Mouse (Mus musculus) intestine, embryonic 16.5 days (tissue): ENCODE data around the gene Hmx1. TPM values are rescaled to one million over a fixed set of nuclear protein-coding genes. Genes with fewer than 3 reads are reported as not detected.

Experiments
- ATAC-seq: fragments of 200-750 bp; cut with Nextera tagmentation; 2 replicates; pipeline ENCODE4 v1.8.0; 2017; ENCODE audit warnings: moderate TSS enrichment, moderate library complexity
- H3K27ac ChIP-seq: fragments of 300-500 bp; sonication (generic); 2 replicates; pipeline ENCODE4 v1.5.1; 2014; ENCODE audit warnings: mild to moderate bottlenecking, low read length
- H3K27me3 ChIP-seq: fragments of 300-500 bp; sonication (generic); replicated peaks from 2 replicates; pipeline ENCODE4 v1.6.1; 2014; ENCODE audit warnings: low read length, control low read depth, mixed read lengths; ENCODE audit not compliant: control insufficient read depth, insufficient read depth
- H3K36me3 ChIP-seq: fragments of 300-500 bp; sonication (generic); 2 replicates; pipeline ENCODE4 v1.6.1; 2014; ENCODE audit warnings: low read length, control low read depth; ENCODE audit not compliant: control insufficient read depth, insufficient read depth
- H3K4me1 ChIP-seq: fragments of 300-500 bp; sonication (generic); 2 replicates; pipeline ENCODE4 v1.6.1; 2014; ENCODE audit warnings: low read length, control low read depth, mixed read lengths; ENCODE audit not compliant: control insufficient read depth, insufficient read depth
- H3K4me2 ChIP-seq: fragments of 300-500 bp; sonication (generic); 2 replicates; pipeline ENCODE4 v1.6.1; 2014; ENCODE audit warnings: low read depth, low read length, control low read depth
- H3K4me3 ChIP-seq: fragments of 300-500 bp; sonication (generic); 2 replicates; pipeline ENCODE4 v1.5.1; 2014; ENCODE audit warnings: mild to moderate bottlenecking, low read length
- H3K9ac ChIP-seq: fragments of 300-500 bp; sonication (generic); 2 replicates; pipeline ENCODE4 v1.6.1; 2014; ENCODE audit warnings: low read depth, low read length
- H3K9me3 ChIP-seq: fragments of 300-500 bp; sonication (generic); 2 replicates; pipeline ENCODE4 v1.6.1; 2016; ENCODE audit warnings: low read length, control low read depth; ENCODE audit not compliant: control insufficient read depth
- WGBS: fragments of 180-500 bp; shearing (Covaris S2); extraction: QIAGEN DNeasy Blood & Tissue Kit; methylation state at CpG from one replicate; pipeline ENCODE4 v1.1.7; 2014; 5-methylcytosine and 5-hydroxymethylcytosine counted together
- polyA plus RNA-seq: library from polyadenylated mRNA; unstranded; fragments of >200 nt; fragmentation: Nextera tagmentation; extraction: Ambion mirVana; gene quantifications from 2 replicates; pipeline ENCODE4 v1.2.1, GENCODE M21; 2015

Gene Hmx1
- polyA plus RNA-seq, 1 experiment from 2014 or later, result not detected

DNA sequence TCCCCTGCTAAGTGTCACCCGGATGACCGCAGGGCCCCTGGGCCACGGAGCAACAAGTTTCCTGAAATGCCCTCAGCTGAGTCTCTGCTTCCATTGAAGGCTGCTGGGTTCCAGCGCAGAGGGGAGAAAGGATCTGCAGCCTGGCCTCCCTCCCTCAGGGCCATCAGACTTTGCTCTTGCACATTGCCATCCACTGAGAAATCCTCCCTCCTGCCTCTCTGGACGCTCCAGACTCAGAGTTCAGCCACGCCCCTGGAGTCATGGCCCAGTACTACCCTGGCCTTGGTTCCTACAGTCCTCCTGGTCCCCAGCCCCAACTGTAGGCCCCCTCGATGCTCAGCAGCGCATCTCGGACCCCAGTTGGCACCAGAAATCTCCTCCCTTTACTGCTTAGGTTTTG lies 52.5 kb downstream of the Hmx1 start:
- no peak overlapping the region for H3K27ac ChIP-seq
- H3K4me3 ChIP-seq, result no peak overlapping the region
- H3K9me3 ChIP-seq, result no peaks in the 10 kb centered on the region; the same call in 1 of the 2 replicates
- H3K4me2 ChIP-seq, result no peak overlapping the region
- H3K27me3 ChIP-seq, result no peaks in the 10 kb centered on the region
- no peak for ATAC-seq
- H3K36me3 ChIP-seq, result no peaks in the 10 kb centered on the region
- no peak overlapping the region for H3K9ac ChIP-seq
- WGBS, result 67% methylated on average over 9 of the region's 9 CpGs
- no peaks in the 10 kb centered on the region for H3K4me1 ChIP-seq

DNA sequence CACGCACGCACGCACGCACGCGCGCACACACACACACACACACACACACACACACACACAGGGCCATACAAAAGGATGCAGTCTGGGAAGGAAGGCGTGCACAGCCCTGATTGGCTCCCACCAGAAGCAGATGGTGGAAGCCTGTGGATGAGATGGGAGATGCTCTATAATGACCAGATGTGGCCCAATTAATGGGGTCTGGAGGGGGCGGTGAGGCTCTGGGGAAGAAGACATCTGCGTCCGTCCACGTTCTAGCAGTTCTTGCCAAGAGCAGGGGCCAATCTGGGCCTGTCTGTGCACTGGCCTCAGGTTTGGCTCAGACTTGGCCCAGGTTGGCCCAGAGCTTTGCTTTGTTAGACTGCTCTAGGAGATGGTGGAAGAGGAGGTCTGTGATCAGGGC lies 55.8 kb downstream of the Hmx1 start:
- H3K27me3 ChIP-seq, result no peaks in the 10 kb centered on the region
- H3K27ac ChIP-seq, result no peak overlapping the region

DNA sequence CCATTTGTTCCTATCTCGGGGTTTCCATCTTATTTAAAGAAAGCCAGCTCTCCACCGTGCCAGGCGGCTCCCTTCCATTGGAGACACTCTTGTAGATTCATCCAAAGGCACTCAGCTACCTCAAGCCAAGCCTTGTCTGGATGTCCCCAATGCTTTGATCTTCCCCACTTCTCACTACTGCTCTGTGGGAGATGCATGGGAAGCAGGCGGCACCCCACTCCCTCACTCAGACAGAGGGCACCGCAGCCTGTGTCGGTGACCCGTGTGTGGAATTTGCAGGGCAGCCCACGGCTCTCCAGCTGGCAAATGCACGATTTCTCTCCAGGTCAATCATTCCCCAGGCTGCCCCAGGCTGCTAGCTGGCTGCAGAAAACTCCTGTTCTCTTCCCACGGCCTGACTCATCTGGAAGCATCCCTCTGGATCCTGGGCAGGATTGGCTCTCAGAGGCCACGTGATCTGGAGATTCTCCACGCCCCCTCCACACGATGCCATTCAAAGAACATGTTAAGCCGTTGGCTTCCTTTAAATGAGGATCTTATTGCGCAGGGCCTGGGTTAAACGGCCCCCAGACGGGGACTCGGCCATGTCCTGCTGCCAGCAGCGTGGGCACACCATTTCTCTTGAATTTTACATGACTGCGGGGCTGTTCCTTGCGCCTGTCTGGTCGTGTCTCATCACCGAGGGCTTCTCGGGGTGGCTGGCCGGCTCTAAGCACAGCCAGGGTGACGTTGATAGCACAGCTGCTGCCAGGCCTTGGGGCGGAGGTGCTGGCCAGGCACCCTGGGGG lies 58.9 kb downstream of the Hmx1 start:
- Histone ChIP-seq H3K36me3 (no peaks in the 10 kb centered on the region), H3K4me1 (no peaks in the 10 kb centered on the region), H3K9ac (peak overlapping the region; percentile 11; the same call in 1 of the 2 replicates), H3K27ac (no peak overlapping the region), H3K27me3 (no peaks in the 10 kb centered on the region), H3K9me3 (no peaks in the 10 kb centered on the region), H3K4me2 (peak overlapping the region; percentile 14; the same call in 1 of the 2 replicates), H3K4me3 (peak overlapping the region; percentile 11; the same call in 1 of the 2 replicates)
- WGBS, result 22% methylated on average over 27 of the region's 27 CpGs
- ATAC-seq, result peak; percentile 59; the same call in 1 of the 2 replicates

More for the DNA sequence above, 55.8 kb downstream of the Hmx1 start:
- Histone ChIP-seq H3K4me1 (no peaks in the 10 kb centered on the region), H3K9ac (no peak overlapping the region), H3K4me2 (no peak overlapping the region), H3K4me3 (no peak overlapping the region), H3K9me3 (no peaks in the 10 kb centered on the region), H3K36me3 (no peaks in the 10 kb centered on the region)
- ATAC-seq, result no peak
- WGBS, result 76% methylated on average over 12 of the region's 12 CpGs

Other genes starting within 250 kb of the Hmx1 start
- not detected in 2 replicates for gene Adra2c, start 110.8 kb upstream of the Hmx1 start, polyA plus RNA-seq
- gene Cpz, start 136.6 kb downstream of the Hmx1 start, polyA plus RNA-seq, result 13.6 and 14.0 TPM in 2 replicates
- gene Trmt44, start 186.0 kb downstream of the Hmx1 start, polyA plus RNA-seq, result 9.3 and 9.4 TPM in 2 replicates
- 16.1 and 23.2 TPM in 2 replicates for gene Acox3, start 193.9 kb downstream of the Hmx1 start, polyA plus RNA-seq